Mouse (Mus musculus): Measurements from ENCODE around the gene Slc16a13. TPM values are rescaled to one million over a fixed set of nuclear protein-coding genes. Genes with fewer than 3 reads are reported as not detected.

Slc16a13 gene
- polyA plus RNA-seq, 1 experiment: not detected

DNA sequence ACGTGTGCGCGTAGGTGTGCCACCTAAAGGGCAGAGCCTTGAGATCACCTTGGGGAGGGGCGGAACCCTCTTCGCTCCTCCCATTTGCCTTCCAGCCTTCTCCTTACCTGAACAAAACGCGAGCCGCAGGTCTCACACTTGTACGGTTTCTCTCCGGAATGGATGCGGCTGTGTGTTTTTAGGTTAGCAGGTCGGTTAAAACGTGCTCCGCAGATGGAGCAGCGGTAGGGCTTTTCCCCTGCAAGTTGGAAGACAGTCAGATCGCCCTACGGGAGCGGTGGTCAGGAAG lies 5.7 kb upstream of the Slc16a13 start:
- no peak for TF ChIP-seq CTCF (IDR thresholded peaks at IDR 0.05; ENCODE audit: insufficient read depth, low read depth, low read length)
- no peak for TF ChIP-seq POLR2A (IDR thresholded peaks at IDR 0.05; ENCODE audit: insufficient read depth, low read depth, low read length)
- H3K27ac ChIP-seq (ENCODE audit: insufficient read depth, low read depth, low read length): no peak overlapping the region
- no peak overlapping the region for H3K4me3 ChIP-seq (ENCODE audit: insufficient read depth, low read depth, low read length)
- 21% methylated on average over 18 of the region's 18 CpGs for WGBS
- H3K4me1 ChIP-seq (ENCODE audit: control insufficient read depth, insufficient read depth, low read length): peaks cover 28% of the 10 kb centered on the region

DNA sequence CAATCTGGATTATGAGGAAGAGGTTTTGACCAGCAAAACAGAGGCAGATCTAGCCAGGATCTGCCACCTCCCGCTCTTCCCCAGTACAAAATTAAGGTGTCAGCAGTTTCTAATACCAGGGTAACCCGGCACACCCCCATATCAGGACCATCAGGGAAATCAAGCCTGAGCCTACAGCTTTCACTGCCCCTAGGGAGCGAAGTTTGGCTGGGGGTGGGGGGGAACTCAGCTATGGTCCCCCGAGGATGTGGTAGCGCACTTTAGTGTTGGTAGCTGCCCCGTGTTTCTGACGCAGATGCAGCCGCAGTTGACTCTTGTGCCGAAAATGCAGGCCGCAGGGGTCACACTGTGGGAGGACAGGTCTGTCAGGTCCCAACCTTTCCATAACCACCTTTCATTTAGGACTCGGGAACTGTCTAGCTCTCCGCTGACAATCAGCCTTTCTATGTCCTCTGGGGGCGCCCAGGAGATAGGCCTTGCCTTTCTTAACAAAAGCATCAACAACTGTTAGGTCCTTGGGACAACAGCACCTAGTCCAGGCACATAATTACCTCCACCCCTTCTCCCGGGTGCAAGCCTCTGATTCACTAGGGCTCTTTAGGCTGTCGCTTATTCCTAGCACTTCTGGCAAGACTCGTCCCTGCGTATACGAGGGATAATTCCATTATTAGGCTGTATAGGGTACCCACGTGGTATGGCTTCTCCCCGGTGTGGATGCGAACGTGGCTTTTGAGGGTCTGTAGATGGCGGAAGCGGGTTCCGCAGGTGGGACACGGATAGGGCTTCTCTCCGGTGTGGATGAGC lies 5.1 kb upstream of the Slc16a13 start:
- 47% methylated on average over 27 of the region's 27 CpGs for whole genome bisulfite sequencing
- no peak for TF ChIP-seq CTCF (IDR thresholded peaks at IDR 0.05; ENCODE audit: insufficient read depth, low read depth, low read length)
- no peak for TF ChIP-seq POLR2A (IDR thresholded peaks at IDR 0.05; ENCODE audit: insufficient read depth, low read depth, low read length)

DNA sequence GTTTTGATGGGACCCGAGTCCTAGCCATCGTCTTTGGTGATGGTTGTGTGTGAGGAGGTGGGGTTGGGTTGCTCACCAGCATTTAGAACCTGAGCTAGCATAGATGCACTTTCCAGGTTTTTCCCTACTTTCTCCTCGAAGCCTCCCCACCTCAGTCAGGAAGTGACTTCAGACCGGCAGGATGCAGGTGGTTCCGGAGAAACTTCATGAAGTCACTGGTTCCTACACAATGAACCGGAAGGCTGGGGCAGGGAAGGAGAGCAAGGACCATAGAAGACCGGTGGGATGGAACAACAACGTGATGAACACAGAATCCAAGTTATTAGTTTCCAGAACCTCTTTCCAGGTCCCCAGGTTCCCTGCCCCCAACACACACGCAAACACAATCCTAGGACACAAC lies 2.9 kb upstream of the Slc16a13 start:
- 95% methylated on average over 9 of the region's 9 CpGs for WGBS
- H3K27ac ChIP-seq (ENCODE audit: insufficient read depth, low read depth, low read length): no peak overlapping the region

More for the DNA sequence above, 5.1 kb upstream of the Slc16a13 start:
- no peak overlapping the region for H3K27ac ChIP-seq (ENCODE audit: insufficient read depth, low read depth, low read length)
- H3K4me1 ChIP-seq (ENCODE audit: control insufficient read depth, insufficient read depth, low read length): peaks cover 28% of the 10 kb centered on the region
- no peak overlapping the region for H3K4me3 ChIP-seq (ENCODE audit: insufficient read depth, low read depth, low read length)

DNA sequence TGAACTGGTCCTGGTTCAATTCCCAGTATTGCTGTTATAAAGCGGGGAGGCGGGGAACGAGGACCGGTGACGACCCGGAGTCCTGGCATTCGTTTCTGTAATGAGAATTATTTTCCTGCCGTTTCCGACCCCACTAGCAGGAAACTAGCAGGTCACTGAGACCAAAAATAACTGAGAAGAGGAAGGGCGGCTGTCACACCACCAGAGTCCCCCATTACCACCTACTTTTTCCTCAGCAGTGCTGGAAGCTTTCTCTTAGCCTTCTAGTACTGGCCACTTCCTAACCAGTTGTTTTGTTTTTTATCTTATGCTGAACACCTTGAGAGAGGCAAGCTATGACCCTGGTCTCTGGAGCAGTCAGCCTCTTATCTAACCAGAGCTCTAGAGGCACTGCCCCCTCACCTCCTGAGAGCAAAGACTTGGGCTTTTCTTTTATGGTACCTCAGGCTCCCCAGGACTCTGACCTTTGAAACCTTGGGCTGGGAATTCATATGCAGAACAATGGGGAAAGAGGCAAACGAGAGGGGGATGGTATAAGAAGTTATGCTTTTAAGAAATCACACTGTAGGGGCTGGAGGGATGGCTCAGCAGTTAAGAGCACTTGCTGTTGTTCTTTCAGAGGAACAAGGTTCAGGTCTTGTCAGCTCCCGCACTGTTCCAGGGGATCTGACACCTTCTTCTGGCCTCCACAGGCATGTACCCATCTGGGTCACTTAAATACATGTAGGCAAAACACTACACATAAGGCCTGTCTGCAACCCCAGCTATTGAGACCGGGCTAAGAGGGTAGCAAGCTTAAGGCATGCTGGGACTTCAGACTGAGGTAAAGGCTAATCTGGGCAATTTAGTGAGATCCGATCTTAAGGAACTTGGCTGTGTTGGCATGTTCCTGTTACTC lies 988 bp upstream of the Slc16a13 start:
- 16% methylated on average over 14 of the region's 14 CpGs for WGBS
- no peak for TF ChIP-seq POLR2A (IDR thresholded peaks at IDR 0.05; ENCODE audit: insufficient read depth, low read depth, low read length)

More for the DNA sequence above, 2.9 kb upstream of the Slc16a13 start:
- TF ChIP-seq CTCF (IDR thresholded peaks at IDR 0.05; ENCODE audit: insufficient read depth, low read depth, low read length): no peak
- TF ChIP-seq POLR2A (IDR thresholded peaks at IDR 0.05; ENCODE audit: insufficient read depth, low read depth, low read length): no peak
- H3K4me3 ChIP-seq (ENCODE audit: insufficient read depth, low read depth, low read length): no peak overlapping the region
- H3K4me1 ChIP-seq (ENCODE audit: control insufficient read depth, insufficient read depth, low read length): peaks cover 24% of the 10 kb centered on the region

DNA sequence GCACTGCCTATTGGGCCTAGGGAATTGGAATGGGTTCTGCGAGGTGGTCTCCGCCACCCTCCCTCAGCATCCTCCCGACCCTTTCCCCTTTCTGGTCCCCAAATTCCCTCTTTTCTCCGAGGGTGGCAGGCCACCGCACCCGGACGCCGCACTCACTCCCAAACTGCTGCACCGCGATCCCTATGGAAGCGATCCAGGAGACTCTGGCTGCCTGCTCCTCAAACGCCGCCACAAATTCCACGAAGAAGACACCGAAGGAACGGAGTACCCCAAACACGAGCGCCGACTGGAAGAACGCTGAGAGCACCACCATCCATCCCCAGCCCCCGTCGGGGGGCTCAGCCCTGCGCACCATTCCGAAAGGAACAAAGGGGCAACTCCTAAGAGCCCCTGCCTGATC lies 541 bp downstream of the Slc16a13 start:
- TF ChIP-seq CTCF (IDR thresholded peaks at IDR 0.05; ENCODE audit: insufficient read depth, low read depth, low read length) (no peak), POLR2A (IDR thresholded peaks at IDR 0.05; ENCODE audit: insufficient read depth, low read depth, low read length) (no peak)
- peak overlapping the region; percentile 67 for H3K27ac ChIP-seq (ENCODE audit: insufficient read depth, low read depth, low read length)
- peak overlapping the region; percentile 67 for H3K4me3 ChIP-seq (ENCODE audit: insufficient read depth, low read depth, low read length)
- H3K4me1 ChIP-seq (ENCODE audit: control insufficient read depth, insufficient read depth, low read length): peaks cover 18% of the 10 kb centered on the region
- WGBS: 2% methylated on average over 24 of the region's 24 CpGs

More for the DNA sequence above, 988 bp upstream of the Slc16a13 start:
- Histone ChIP-seq H3K27ac (ENCODE audit: insufficient read depth, low read depth, low read length) (peak overlapping the region; percentile 72), H3K4me3 (ENCODE audit: insufficient read depth, low read depth, low read length) (peak overlapping the region; percentile 67), H3K4me1 (ENCODE audit: control insufficient read depth, insufficient read depth, low read length) (peaks cover 25% of the 10 kb centered on the region)

DNA sequence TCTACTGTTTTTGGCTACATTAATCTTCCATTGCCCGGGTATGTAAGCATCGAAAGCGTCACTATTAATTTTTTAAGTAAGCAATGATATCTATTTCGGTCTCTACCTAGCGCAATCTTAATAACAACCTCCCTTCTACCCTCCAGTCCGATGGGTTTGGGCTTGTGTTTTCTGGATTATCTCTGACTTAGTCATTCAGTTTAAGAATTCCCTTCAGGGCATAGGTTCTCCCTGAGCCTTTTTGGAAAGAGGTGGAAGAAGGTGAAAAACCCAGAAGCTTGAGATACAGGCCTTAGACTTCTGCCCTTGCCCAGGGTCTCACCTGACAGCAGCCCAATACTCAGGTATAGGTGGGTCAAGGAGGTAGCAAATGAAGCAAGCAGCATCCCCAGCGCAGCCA lies 991 bp downstream of the Slc16a13 start:
- Histone ChIP-seq H3K4me3 (ENCODE audit: insufficient read depth, low read depth, low read length) (peak overlapping the region; percentile 67), H3K27ac (ENCODE audit: insufficient read depth, low read depth, low read length) (peak overlapping the region; percentile 67), H3K4me1 (ENCODE audit: control insufficient read depth, insufficient read depth, low read length) (peaks cover 23% of the 10 kb centered on the region)
- 43% methylated on average over 7 of the region's 7 CpGs for WGBS
- TF ChIP-seq CTCF (IDR thresholded peaks at IDR 0.05; ENCODE audit: insufficient read depth, low read depth, low read length) (no peak), POLR2A (IDR thresholded peaks at IDR 0.05; ENCODE audit: insufficient read depth, low read depth, low read length) (no peak)

DNA sequence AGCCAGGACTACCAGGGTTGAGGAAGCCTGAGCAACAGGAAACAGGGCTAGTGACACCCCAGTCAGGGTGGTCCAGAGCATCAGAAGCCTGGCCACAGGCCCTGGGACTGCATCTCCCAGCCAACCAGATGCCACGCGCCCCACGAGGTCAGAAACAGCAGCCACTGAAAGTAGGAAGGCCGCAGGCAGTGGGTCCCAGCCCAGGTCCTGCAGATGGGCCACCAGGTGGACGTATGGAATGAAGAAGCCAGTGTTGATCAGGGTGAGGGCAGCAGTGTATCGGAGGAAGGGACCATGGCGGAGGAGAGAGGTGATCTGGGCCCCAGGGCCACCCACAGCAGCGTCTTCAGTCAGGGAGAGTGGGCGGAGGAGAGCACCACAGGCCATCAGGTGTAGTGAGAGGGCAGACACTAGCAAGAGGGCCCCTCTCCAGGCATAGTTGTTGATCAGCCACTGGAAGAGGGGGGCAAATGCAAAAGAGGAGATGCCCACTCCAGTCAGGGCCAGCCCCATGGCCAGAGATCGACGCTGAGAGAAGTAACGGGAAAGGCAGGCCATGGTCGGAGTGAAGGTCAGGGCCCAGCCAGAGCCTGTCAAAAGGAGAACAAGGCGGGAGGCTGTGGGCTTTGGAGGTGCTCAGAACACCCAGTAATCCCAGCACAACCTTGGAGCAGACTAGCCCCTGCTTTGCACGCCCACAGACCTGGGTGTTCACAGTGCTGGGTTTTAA lies 2.0 kb downstream of the Slc16a13 start:
- H3K4me1 ChIP-seq (ENCODE audit: control insufficient read depth, insufficient read depth, low read length): peaks cover 32% of the 10 kb centered on the region
- no peak overlapping the region for H3K4me3 ChIP-seq (ENCODE audit: insufficient read depth, low read depth, low read length)
- TF ChIP-seq POLR2A (IDR thresholded peaks at IDR 0.05; ENCODE audit: insufficient read depth, low read depth, low read length) (no peak), CTCF (IDR thresholded peaks at IDR 0.05; ENCODE audit: insufficient read depth, low read depth, low read length) (no peak)
- no peak overlapping the region for H3K27ac ChIP-seq (ENCODE audit: insufficient read depth, low read depth, low read length)
- 88% methylated on average over 15 of the region's 15 CpGs for whole genome bisulfite sequencing

DNA sequence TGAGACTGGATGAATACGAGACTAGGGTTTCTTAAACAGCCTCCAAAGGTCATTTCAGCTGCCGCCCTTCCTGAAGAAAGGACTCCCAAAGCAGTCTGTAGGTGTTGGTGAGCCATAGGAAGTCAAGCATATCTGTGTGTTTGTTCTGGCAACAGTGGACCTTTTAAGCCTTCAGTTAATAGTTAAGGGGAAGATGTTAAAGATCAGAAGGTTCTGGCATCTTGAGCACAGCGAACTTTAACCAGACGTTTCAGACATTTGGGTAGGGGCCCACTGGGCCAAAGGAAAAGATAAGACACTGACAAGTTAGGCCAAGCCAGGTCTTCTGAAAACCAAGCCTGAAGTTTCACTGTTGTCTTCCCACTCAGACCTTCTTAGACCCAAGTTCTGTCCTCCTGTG lies 2.8 kb downstream of the Slc16a13 start:
- no peak overlapping the region for H3K4me3 ChIP-seq (ENCODE audit: insufficient read depth, low read depth, low read length)
- TF ChIP-seq CTCF (IDR thresholded peaks at IDR 0.05; ENCODE audit: insufficient read depth, low read depth, low read length) (no peak), POLR2A (IDR thresholded peaks at IDR 0.05; ENCODE audit: insufficient read depth, low read depth, low read length) (no peak)
- 91% methylated on average over 4 of the region's 4 CpGs for WGBS
- H3K27ac ChIP-seq (ENCODE audit: insufficient read depth, low read depth, low read length): no peak overlapping the region
- H3K4me1 ChIP-seq (ENCODE audit: control insufficient read depth, insufficient read depth, low read length): peaks cover 36% of the 10 kb centered on the region
